Mouse (Mus musculus) MEL (cell line): ENCODE measurements at regions not wholly inside any gene's neighbourhood (a gene's known extent, or its start where the extent isn't known, plus 50 kb on each side); places are given as distances from the start of the nearest gene placed in this dataset.
A peak's percentile ranks its signal among the peaks of the same experiment; 100 is the strongest.
"Not testable (repeated sequence)": the region's sequence is repeated elsewhere in the genome, so short reads cannot be mapped to it uniquely, and the experiment has no call there.

Experiments used
- DNase-seq: peaks from one replicate; pipeline ENCODE4 v3.0.0; 2011; ENCODE audit warnings: low read depth, low spot score
- H3K27ac ChIP-seq: 2 replicates; pipeline ENCODE4 v1.5.1; 2012; ENCODE audit warnings: low read depth, mild to moderate bottlenecking, control low read depth, low read length, moderate library complexity; ENCODE audit not compliant: control insufficient read depth
- H3K27me3 ChIP-seq, 2 experiments: fragments of 150-350 bp in 1 of 2; sonication (generic) in 1 of 2; 2 replicates each; pipeline ENCODE4 v1.6.1; 2012; ENCODE audit warnings: low read length in 2 of 2, mild to moderate bottlenecking in 2 of 2, improper control_type of control experiment in 1 of 2, moderate library complexity in 1 of 2; ENCODE audit not compliant: insufficient read depth in 2 of 2, control insufficient read depth in 1 of 2
- H3K36me3 ChIP-seq, 2 experiments: 2 replicates each; pipeline ENCODE4 v1.6.1; 2012 to 2014; ENCODE audit warnings: low read length in 2 of 2, improper control_type of control experiment in 1 of 2, inconsistent platforms in 1 of 2, mild to moderate bottlenecking in 1 of 2; ENCODE audit not compliant: insufficient read depth in 2 of 2, control insufficient read depth in 1 of 2
- H3K4me1 ChIP-seq, 2 experiments: fragments of 150-350 bp in 1 of 2; sonication (generic) in 1 of 2; 2 replicates each; pipeline ENCODE4 v1.6.1; 2012; ENCODE audit warnings: low read length in 2 of 2, improper control_type of control experiment in 1 of 2, mild to moderate bottlenecking in 1 of 2; ENCODE audit not compliant: insufficient read depth in 2 of 2, control insufficient read depth in 1 of 2
- H3K4me3 ChIP-seq, 2 experiments: fragments of 150-350 bp in 1 of 2; sonication (generic) in 1 of 2; 2 replicates each; pipeline ENCODE4 v1.5.1; 2012; ENCODE audit warnings: low read depth in 2 of 2, low read length in 2 of 2, mild to moderate bottlenecking in 2 of 2, moderate library complexity in 2 of 2, control low read depth in 1 of 2, improper control_type of control experiment in 1 of 2; ENCODE audit not compliant: control insufficient read depth in 1 of 2, insufficient read depth in 1 of 2
- H3K79me2 ChIP-seq: 2 replicates; pipeline ENCODE4 v1.6.1; 2012; ENCODE audit warnings: mild to moderate bottlenecking, low read length, moderate library complexity; ENCODE audit not compliant: control insufficient read depth, poor library complexity, insufficient read depth
- H3K9ac ChIP-seq: 2 replicates; pipeline ENCODE4 v1.6.1; 2012; ENCODE audit warnings: low read depth, mild to moderate bottlenecking, control low read depth, low read length, moderate library complexity; ENCODE audit not compliant: control insufficient read depth, poor library complexity, severe bottlenecking
- H3K9me3 ChIP-seq: fragments of 150-350 bp; sonication (generic); replicated peaks from 2 replicates; pipeline ENCODE4 v1.6.1; 2012; ENCODE audit warnings: mild to moderate bottlenecking, low read length, improper control_type of control experiment, moderate library complexity; ENCODE audit not compliant: insufficient read depth
- BHLHE40 ChIP-seq: IDR thresholded peaks from 2 replicates; pipeline ENCODE4 v1.6.1; 2012; ENCODE audit warnings: low read depth, mild to moderate bottlenecking, inconsistent platforms, low read length, improper control_type of control experiment, borderline replicate concordance
- CHD1 ChIP-seq: IDR thresholded peaks from 2 replicates; pipeline ENCODE4 v1.6.1; 2012; ENCODE audit warnings: low read depth, mild to moderate bottlenecking, inconsistent platforms, low read length, improper control_type of control experiment
- CHD2 ChIP-seq: IDR thresholded peaks from 2 replicates; pipeline ENCODE4 v1.6.1; 2011; ENCODE audit warnings: low read length, improper control_type of control experiment
- CTCF ChIP-seq, 3 experiments: IDR thresholded peaks in 2 of 3; conservative IDR thresholded peaks in 1 of 3; 2 replicates each; pipeline ENCODE4 v1.5.1; 2011 to 2012; ENCODE audit warnings: low read length in 3 of 3, low read depth in 2 of 3, mild to moderate bottlenecking in 2 of 3, improper control_type of control experiment in 1 of 3, inconsistent platforms in 1 of 3, mixed read lengths in 1 of 3, moderate library complexity in 1 of 3; ENCODE audit not compliant: control insufficient read depth in 1 of 3, insufficient read depth in 1 of 3, poor library complexity in 1 of 3, severe bottlenecking in 1 of 3
- E2F4 ChIP-seq: IDR thresholded peaks from 2 replicates; pipeline ENCODE4 v1.6.1; 2011; ENCODE audit warnings: low read depth, low read length, improper control_type of control experiment, borderline replicate concordance
- GATA1 ChIP-seq: IDR thresholded peaks from 2 replicates; pipeline ENCODE4 v1.6.1; 2011; ENCODE audit warnings: low read depth, low read length, improper control_type of control experiment
- JUND ChIP-seq: IDR thresholded peaks from 2 replicates; pipeline ENCODE4 v1.6.1; 2011; ENCODE audit warnings: low read depth, mild to moderate bottlenecking, improper control_type of control experiment, low read length
- MAFK ChIP-seq: IDR thresholded peaks from 2 replicates; pipeline ENCODE4 v1.6.1; 2011; ENCODE audit warnings: low read depth, mild to moderate bottlenecking, low read length, improper control_type of control experiment, borderline replicate concordance
- MAX ChIP-seq: IDR thresholded peaks from 2 replicates; pipeline ENCODE4 v1.6.1; 2011; ENCODE audit warnings: low read length, improper control_type of control experiment
- MAZ ChIP-seq: IDR thresholded peaks from 2 replicates; pipeline ENCODE4 v1.6.1; 2012; ENCODE audit warnings: low read depth, mild to moderate bottlenecking, inconsistent platforms, low read length, improper control_type of control experiment
- MXI1 ChIP-seq: IDR thresholded peaks from 2 replicates; pipeline ENCODE4 v1.6.1; 2011; ENCODE audit warnings: mild to moderate bottlenecking, low read depth, low read length, improper control_type of control experiment
- MYB ChIP-seq: IDR thresholded peaks from 2 replicates; pipeline ENCODE4 v1.6.1; 2011; ENCODE audit warnings: mild to moderate bottlenecking, low read depth, low read length, improper control_type of control experiment
- MYC ChIP-seq: IDR thresholded peaks from 2 replicates; pipeline ENCODE4 v1.6.1; 2011; ENCODE audit warnings: low read depth, mild to moderate bottlenecking, low read length, improper control_type of control experiment, moderate library complexity
- RCOR1 ChIP-seq: IDR thresholded peaks from 2 replicates; pipeline ENCODE4 v1.6.1; 2012; ENCODE audit warnings: low read depth, mild to moderate bottlenecking, inconsistent platforms, low read length, improper control_type of control experiment
- SIN3A ChIP-seq: IDR thresholded peaks from 2 replicates; pipeline ENCODE4 v1.6.1; 2012; ENCODE audit warnings: low read length, improper control_type of control experiment, inconsistent platforms
- SMC3 ChIP-seq: IDR thresholded peaks from 2 replicates; pipeline ENCODE4 v1.6.1; 2011; ENCODE audit warnings: low read depth, low read length, improper control_type of control experiment
- TBP ChIP-seq: IDR thresholded peaks from 2 replicates; pipeline ENCODE4 v1.8.0; 2011; ENCODE audit warnings: low read depth, low read length, improper control_type of control experiment
- UBTF ChIP-seq: IDR thresholded peaks from 2 replicates; pipeline ENCODE4 v1.6.1; 2012; ENCODE audit warnings: low read depth, mild to moderate bottlenecking, inconsistent platforms, low read length, improper control_type of control experiment, moderate library complexity, borderline replicate concordance; ENCODE audit not compliant: insufficient read depth
- USF2 ChIP-seq, 2 experiments: IDR thresholded peaks; 2 replicates each; pipeline ENCODE4 v1.6.1; 2011 to 2012; ENCODE audit warnings: improper control_type of control experiment in 2 of 2, low read length in 2 of 2, borderline replicate concordance in 1 of 2, inconsistent platforms in 1 of 2, low read depth in 1 of 2, mild to moderate bottlenecking in 1 of 2; ENCODE audit not compliant: insufficient read depth in 1 of 2
- ZC3H11A ChIP-seq: IDR thresholded peaks from 2 replicates; pipeline ENCODE4 v1.6.1; 2012; ENCODE audit warnings: low read depth, mild to moderate bottlenecking, inconsistent platforms, low read length, improper control_type of control experiment
- ZMIZ1 ChIP-seq: IDR thresholded peaks from 2 replicates; pipeline ENCODE4 v1.6.1; 2012; ENCODE audit warnings: low read depth, mild to moderate bottlenecking, inconsistent platforms, low read length, improper control_type of control experiment, moderate library complexity

DNA sequence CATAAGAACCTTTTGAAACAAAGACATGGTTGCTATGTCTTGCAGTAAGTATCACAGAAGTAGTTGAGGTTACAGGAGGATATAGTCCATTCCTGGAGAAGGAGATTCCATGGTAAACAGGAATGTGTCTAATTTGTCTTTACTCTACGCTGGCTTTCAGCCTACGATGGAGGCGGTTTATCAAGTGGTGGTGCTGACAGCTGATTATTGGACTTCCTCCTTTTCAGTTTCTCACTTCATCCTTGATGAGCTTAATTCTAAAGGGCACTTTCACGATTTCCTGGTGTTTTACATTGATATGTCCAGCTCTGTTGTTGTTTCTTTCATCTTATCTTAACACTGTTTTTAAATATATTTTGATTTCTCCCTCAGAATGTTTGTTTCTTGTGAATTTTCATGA, 1020.9 kb upstream of the Cntn5 start (continued):
- no peak for TF ChIP-seq JUND
- TF ChIP-seq BHLHE40, result no peak
- 0 out of 2 replicates have a peak, but pooled peaks have one; percentile 33 for TF ChIP-seq TBP
- no peak for TF ChIP-seq USF2 (IDR thresholded peaks at IDR 0.05; ENCODE audit: borderline replicate concordance in 1 of 2, insufficient read depth in 1 of 2, low read depth in 1 of 2, low read length in 2 of 2)
- TF ChIP-seq MYB, result peak; percentile 59; the same call in 1 of the 2 replicates
- TF ChIP-seq E2F4, result no peak; the same call in 1 of the 2 replicates
- no peak for TF ChIP-seq ZC3H11A
- peak; percentile 79 for TF ChIP-seq SIN3A
- no peak for TF ChIP-seq CTCF (IDR thresholded peaks at IDR 0.05 in 2 of 3, conservative IDR thresholded peaks at IDR 0.05 in 1 of 3; ENCODE audit: control insufficient read depth in 1 of 3, insufficient read depth in 1 of 3, low read depth in 2 of 3, low read length in 3 of 3, poor library complexity in 1 of 3, severe bottlenecking in 1 of 3)
- peak; percentile 63 for TF ChIP-seq MXI1
- peak; percentile 95 for TF ChIP-seq RCOR1
- TF ChIP-seq MAFK, result no peak; the same call in 1 of the 2 replicates
- peak; percentile 95 for TF ChIP-seq GATA1
- no peak for TF ChIP-seq SMC3
- TF ChIP-seq CHD2, result no peak
- TF ChIP-seq CHD1, result no peak
- TF ChIP-seq MAX, result no peak; the same call in 1 of the 2 replicates
- no peak for TF ChIP-seq UBTF

DNA sequence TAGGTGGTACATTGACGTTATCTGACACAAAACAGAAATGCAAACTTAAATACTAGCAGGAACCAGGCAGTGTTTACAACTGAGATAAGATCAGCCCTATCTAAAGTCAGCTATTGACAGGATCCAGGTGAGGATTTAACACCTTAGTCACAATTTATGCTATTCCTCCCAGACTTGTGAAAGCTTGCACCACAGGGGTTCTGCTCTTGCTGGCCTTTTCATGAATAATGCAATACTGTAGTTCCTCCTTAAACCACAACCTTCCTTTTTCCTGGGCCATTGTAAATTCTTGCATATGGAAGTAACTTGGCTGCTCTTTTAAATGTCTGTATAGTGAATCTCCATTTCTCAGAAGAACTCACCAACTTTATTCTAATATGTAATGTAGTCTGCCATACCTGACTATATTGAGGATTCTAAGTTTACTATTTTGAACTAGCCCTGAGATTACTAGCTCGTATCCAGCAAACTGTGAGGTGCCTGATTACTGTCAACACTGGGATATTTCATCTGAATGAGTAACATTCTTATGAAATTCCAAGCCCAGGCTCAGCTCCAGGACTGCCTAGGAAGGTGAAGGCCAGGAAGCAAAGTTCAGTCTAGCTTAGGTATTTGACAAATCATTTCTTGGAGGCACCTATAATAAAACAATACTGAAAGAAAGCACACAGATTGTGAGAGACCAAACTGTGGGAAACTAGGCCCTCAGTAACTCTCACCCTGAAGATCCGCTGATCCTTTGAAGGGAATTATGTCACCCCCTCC, 1019.2 kb upstream of the Cntn5 start:
- H3K9ac ChIP-seq, H3K9me3 ChIP-seq, H3K27me3 ChIP-seq, H3K27ac ChIP-seq, H3K79me2 ChIP-seq, H3K4me3 ChIP-seq: not testable (repeated sequence)
- TF ChIP-seq GATA1, result peak; percentile 66
- Histone ChIP-seq H3K4me1 (peaks cover 4 to 10% of the 10 kb centered on the region in 2 experiments), H3K36me3 (peaks cover 0 to 13% of the 10 kb centered on the region in 2 experiments; a peak in 2 of 4 replicates)
- DNase-seq, result peak; percentile 37

DNA sequence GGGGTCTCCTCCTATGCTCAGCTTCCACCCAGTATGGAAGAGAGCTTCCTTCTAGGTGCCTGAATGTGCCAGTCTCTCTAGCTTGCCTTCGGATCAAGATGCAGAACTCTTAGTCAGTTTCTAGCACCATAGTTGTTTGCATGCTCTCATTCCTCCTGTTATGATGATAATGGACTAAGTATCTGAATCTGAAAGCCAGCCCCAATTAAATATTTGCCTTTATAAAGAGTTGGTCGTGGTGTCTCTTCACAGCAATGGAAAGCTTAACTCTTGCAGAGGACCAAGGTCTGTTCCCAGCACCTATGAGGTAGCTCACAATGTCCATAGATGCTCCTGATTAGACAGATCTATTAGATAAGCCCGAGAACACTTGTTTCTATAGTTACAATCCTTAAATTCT, 1015.7 kb upstream of the Cntn5 start:
- Histone ChIP-seq H3K4me1 (peaks cover 0 to 3% of the 10 kb centered on the region in 2 experiments; a peak in 1 of 4 replicates), H3K36me3 (peaks cover 0 to 3% of the 10 kb centered on the region in 2 experiments; a peak in 2 of 4 replicates)
- TF ChIP-seq UBTF, result no peak
- no peak for TF ChIP-seq CTCF (IDR thresholded peaks at IDR 0.05 in 2 of 3, conservative IDR thresholded peaks at IDR 0.05 in 1 of 3; ENCODE audit: control insufficient read depth in 1 of 3, insufficient read depth in 1 of 3, low read depth in 2 of 3, low read length in 3 of 3, poor library complexity in 1 of 3, severe bottlenecking in 1 of 3)
- no peak for TF ChIP-seq MYC
- no peak for TF ChIP-seq ZMIZ1
- no peak for TF ChIP-seq MAZ
- TF ChIP-seq, all 39 proteins: peak for 0
- Histone ChIP-seq H3K9ac (no peak overlapping the region), H3K9me3 (no peaks in the 10 kb centered on the region), H3K27ac (no peak overlapping the region), H3K4me3 (no peak overlapping the region), H3K79me2 (no peaks in the 10 kb centered on the region), H3K27me3 (no peaks in the 10 kb centered on the region)
- DNase-seq, result no peak
